Mouse (Mus musculus): Measurements from ENCODE around the gene Tmem165.

- TF ChIP-seq CTCF (IDR thresholded peaks at IDR 0.05; ENCODE audit: low read depth, low read length) (no peak), POLR2A (IDR thresholded peaks at IDR 0.05; ENCODE audit: extremely low read depth, insufficient read depth, low read length) (no peak)
Measured at GRCm38 (mm10) chr5:76177664-76178063, 6.0 kb upstream of the Tmem165 start.
